Mouse (Mus musculus) C2C12 (cell line): ENCODE measurements around the gene Camk2b.

Experiments used
- CTCF ChIP-seq: IDR thresholded peaks from one replicate; pipeline ENCODE4 v1.5.1; 2011; ENCODE audit not compliant: control insufficient read depth, insufficient read depth, insufficient read length
- USF1 ChIP-seq: IDR thresholded peaks from one replicate; pipeline ENCODE4 v1.6.1; 2011; ENCODE audit warnings: low read depth, mild to moderate bottlenecking, control low read depth, moderate library complexity

- TF ChIP-seq USF1 (no peak), CTCF (no peak)
Measured at GRCm38 (mm10) chr11:5948546-5949250, 117.5 kb downstream of the Camk2b start.
